Mouse (Mus musculus) T-helper 17 cell (primary cell): ENCODE results near the gene Cand1.

Experiments used
- in situ Hi-C, 2 experiments: fragments of 300-600 bp; cut with MboI, MseI; formaldehyde crosslinking; loops; 1 replicate in 1 of 2; 2 replicates in 1 of 2; pipeline ENCODE4 v1.15.1; 2025; ENCODE audit warnings: high pct_unique_total_duplicates in 2 of 2

Cand1 gene

GRCm38 (mm10) chr10:119239969-119240721 lies at the start of gene Cand1:
Gene Cand1, minus strand, starts transcription at chr10:119240055.
- in situ Hi-C loops = loop anchor here (25.0 kb wide), 4 partner anchors 872 to 1328 kb away; partner anchors contain the start of genes Helb (in 2 of the 2), Irak3 (in 1 of the 2) and Tmbim4 (in 1 of the 2)

DNA sequence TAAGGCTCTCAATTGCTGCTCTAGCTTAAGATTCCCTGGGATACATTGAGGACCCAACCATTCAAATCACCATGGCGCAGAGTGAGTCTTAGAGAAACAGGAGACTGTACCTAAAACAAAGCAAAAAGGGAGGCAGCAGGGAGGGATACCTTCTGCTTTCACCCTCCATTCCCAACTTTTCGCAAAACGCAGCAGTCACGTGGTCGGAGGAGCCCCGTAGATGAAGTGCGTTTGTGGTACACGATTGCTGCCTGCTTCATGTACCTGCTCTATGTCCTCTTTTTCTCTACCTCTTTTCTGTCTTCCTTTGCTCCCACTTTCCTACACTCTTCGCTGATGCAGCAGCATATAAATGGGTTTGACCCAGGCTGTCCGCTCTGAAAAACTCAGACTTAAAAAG lies 39.0 kb upstream of the Cand1 start:
- in situ Hi-C loops = no loop called here

GRCm38 (mm10) chr10:119274333-119274732 lies 34.5 kb upstream of the Cand1 start:
- in situ Hi-C loops = no loop called here

DNA sequence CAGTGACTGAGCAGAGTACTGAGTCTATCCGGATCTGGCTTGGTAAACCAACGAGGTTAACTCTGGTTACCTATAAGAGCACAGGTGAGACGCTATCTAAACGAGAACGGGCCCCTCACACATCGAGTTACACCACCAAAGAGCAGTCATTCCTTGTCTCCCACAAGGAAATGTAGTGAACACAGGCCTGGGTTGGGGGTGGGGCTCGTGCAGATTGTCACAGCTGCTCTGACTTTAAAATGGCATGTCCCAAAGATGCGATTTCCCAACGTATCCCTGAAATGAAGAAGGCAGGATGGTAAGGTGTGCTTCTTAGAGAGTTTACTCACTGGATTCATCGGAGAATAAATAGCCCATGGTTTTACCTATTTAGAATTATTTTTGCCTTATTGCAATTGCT lies 32.7 kb upstream of the Cand1 start:
- in situ Hi-C loops = no loop called here

DNA sequence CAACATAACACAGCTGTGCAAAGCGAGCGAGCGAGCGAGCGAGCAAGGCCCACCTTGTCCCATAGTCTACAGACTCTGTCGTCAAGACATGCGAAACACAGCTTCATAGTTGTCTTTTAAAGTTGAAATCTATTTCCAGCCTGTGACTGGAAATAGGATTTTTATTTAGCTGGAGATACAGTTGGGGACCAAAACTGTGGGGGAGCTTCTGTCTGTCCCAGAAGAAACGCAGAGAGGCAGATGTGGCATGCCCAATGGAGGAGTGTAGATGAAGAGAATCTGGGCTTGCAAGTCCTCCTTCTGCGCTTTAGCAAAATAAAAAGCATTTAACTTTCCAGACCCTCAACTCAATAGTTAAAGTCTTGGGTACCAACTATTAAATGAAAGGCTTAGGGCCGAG lies 32.1 kb upstream of the Cand1 start:
- in situ Hi-C loops = no loop called here

DNA sequence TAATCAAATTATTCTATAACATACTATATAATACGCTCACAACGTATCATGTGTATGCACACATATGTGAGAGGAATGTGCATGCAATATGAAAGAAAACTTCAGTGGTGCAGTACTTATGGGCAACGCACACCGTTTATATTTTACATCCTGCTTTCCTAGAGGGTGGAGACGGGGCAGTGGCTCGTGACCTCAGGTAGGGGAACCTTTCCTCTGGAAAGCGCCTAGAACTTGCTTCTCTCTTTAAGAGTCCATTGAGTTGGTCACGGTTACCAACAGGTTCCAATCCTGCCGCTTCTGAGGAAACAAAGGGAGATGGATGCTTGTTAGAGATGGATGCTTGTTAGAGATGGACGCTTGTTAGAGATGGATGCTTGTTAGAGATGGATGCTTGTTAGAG lies 31.2 kb upstream of the Cand1 start:
- in situ Hi-C loops = no loop called here

GRCm38 (mm10) chr10:119270384-119270985 lies 30.6 kb upstream of the Cand1 start:
- in situ Hi-C loops = no loop called here

- in situ Hi-C loops = no loop called here
Observed at GRCm38 (mm10) chr10:119264761-119265160, 24.9 kb upstream of the Cand1 start.

- in situ Hi-C loops = no loop called here
Observed at GRCm38 (mm10) chr10:119262821-119263220, 23.0 kb upstream of the Cand1 start.

GRCm38 (mm10) chr10:119257876-119258275 lies 18.0 kb upstream of the Cand1 start:
- in situ Hi-C loops = no loop called here

- in situ Hi-C loops = loop anchor here (25.0 kb wide), 4 partner anchors 868 to 1332 kb away; partner anchors contain the start of genes Helb (in 2 of the 2), Irak3 (in 1 of the 2) and Tmbim4 (in 1 of the 2)
Observed at GRCm38 (mm10) chr10:119244146-119244545, 4.3 kb upstream of the Cand1 start.

- in situ Hi-C loops = loop anchor here (25.0 kb wide), 4 partner anchors 872 to 1328 kb away; partner anchors contain the start of genes Helb (in 2 of the 2), Irak3 (in 1 of the 2) and Tmbim4 (in 1 of the 2)
Observed at GRCm38 (mm10) chr10:119240722-119241089, 851 bp upstream of the Cand1 start.

- in situ Hi-C loops = loop anchor here (25.0 kb wide), 4 partner anchors 873 to 1327 kb away; partner anchors contain the start of genes Helb (in 2 of the 2), Irak3 (in 1 of the 2) and Tmbim4 (in 1 of the 2)
Observed at GRCm38 (mm10) chr10:119239633-119239968, 254 bp downstream of the Cand1 start.

- in situ Hi-C loops = loop anchor here (25.0 kb wide), 4 partner anchors 873 to 1327 kb away; partner anchors contain the start of genes Helb (in 2 of the 2), Irak3 (in 1 of the 2) and Tmbim4 (in 1 of the 2)
Observed at GRCm38 (mm10) chr10:119238985-119239631, 747 bp downstream of the Cand1 start.

DNA sequence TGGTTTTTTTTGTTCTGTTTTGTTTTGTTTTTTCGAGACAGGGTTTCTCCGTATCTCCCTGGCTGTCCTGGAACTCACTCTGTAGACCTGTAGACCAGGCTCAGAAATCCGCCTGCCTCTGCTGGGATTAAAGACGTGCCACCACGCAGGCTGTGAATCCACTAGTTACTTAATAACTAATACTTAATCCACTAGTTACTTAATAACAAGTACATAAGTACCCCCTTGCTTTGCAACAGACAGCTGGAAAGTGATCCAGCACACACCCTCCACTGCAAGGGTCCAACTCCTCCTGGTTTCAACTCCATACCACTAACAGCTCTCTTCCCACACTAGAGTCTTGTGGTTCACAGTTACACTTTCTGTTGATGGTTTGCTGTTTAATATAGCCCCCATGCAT lies 8.3 kb downstream of the Cand1 start:
- in situ Hi-C loops = loop anchor here (25.0 kb wide), 4 partner anchors 881 to 1319 kb away; partner anchors contain the start of genes Helb (in 2 of the 2), Irak3 (in 1 of the 2) and Tmbim4 (in 1 of the 2)

DNA sequence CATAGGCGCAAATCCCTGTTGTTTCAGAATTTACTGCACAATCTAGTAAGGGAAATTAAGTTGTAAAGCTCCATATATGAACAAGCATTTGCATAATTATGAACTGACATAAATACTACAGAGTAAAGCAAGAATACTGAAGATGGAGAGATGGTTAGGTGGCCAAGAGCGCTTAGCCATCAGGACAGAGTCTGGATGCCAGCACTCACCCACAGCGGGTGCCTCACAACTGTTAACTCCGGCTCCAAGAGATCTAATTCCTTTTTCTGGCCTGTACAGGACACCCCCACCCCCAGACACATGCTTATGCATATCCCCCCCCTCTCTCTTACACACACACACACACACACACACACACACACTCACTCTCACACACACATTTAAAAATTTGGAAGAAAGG lies 9.2 kb downstream of the Cand1 start:
- in situ Hi-C loops = loop anchor here (25.0 kb wide), 4 partner anchors 882 to 1318 kb away; partner anchors contain the start of genes Helb (in 2 of the 2), Irak3 (in 1 of the 2) and Tmbim4 (in 1 of the 2)

DNA sequence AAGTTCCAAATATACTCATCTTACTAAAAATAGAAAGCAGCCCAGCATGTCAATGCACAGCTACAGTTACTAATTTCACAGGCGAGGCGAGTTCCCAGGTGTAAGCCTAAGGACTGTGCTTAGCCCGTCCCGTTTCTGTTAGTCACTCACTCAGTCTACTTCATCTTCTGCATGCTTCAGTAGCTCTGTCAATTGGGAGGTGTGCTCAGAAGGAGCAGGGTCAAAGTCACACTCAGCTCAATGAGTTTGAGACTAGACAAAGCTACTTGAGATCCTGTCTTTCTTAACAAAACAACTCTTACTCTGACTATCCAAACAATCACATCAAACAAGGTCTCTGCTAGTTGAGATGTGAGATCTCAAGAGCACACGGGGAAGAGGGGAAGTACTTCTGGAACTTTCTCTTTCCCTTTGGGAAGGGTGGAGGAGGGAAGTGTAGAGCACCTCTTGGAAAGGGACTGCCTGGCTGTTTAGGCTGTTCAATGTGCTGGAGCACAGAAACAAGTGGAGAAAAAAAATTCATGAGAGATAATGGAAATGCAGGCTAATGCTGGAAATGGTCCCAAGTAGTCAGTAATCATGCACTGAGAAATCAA lies 9.7 kb downstream of the Cand1 start:
- in situ Hi-C loops = loop anchor here (25.0 kb wide), 4 partner anchors 882 to 1318 kb away; partner anchors contain the start of genes Helb (in 2 of the 2), Irak3 (in 1 of the 2) and Tmbim4 (in 1 of the 2)

GRCm38 (mm10) chr10:119223686-119224085 lies 16.2 kb downstream of the Cand1 start:
- in situ Hi-C loops = no loop called here

DNA sequence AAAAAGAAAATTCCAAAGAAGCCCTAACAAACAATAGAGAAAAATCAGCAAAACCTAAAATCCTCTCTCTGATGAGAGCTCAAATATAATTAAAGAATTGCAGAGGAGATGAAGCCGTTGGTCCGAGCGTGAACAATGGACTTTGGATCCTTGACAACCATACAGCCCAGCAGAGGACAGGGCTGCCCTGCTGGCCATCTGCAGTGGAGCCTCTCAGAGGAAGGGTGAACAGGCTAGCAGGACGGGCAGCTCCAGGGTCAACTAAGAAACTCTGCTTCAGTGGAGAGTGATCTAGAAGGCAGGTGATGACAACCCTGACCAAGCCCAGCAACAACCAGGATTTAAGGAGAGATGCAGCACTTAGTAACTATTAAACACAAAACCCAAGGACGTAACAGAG lies 18.2 kb downstream of the Cand1 start:
- in situ Hi-C loops = no loop called here

DNA sequence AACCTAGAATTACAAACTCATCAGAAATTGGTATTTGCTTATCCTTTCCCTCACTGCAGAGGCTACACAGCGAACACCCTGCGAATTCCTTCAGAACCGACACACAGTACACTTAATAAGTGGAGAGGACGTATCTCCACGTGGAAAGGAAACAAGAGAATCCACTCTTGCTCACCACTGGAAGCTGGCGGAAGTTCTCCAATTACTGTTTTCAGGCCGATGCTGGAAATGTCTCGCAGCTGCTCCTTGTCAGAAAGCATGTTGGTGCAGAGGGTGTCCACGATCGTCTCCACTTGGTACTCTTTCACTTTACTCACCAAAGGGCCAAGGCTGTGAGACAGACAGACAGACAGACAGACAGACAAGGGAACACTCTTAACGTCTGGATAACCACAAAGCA lies 20.4 kb downstream of the Cand1 start:
- in situ Hi-C loops = no loop called here
